Mouse (Mus musculus): ENCODE data around the gene Amph.
"Not testable (repeated sequence)": the region's sequence is repeated elsewhere in the genome, so short reads cannot be mapped to it uniquely, and the experiment has no call there.

Gene Amph

DNA sequence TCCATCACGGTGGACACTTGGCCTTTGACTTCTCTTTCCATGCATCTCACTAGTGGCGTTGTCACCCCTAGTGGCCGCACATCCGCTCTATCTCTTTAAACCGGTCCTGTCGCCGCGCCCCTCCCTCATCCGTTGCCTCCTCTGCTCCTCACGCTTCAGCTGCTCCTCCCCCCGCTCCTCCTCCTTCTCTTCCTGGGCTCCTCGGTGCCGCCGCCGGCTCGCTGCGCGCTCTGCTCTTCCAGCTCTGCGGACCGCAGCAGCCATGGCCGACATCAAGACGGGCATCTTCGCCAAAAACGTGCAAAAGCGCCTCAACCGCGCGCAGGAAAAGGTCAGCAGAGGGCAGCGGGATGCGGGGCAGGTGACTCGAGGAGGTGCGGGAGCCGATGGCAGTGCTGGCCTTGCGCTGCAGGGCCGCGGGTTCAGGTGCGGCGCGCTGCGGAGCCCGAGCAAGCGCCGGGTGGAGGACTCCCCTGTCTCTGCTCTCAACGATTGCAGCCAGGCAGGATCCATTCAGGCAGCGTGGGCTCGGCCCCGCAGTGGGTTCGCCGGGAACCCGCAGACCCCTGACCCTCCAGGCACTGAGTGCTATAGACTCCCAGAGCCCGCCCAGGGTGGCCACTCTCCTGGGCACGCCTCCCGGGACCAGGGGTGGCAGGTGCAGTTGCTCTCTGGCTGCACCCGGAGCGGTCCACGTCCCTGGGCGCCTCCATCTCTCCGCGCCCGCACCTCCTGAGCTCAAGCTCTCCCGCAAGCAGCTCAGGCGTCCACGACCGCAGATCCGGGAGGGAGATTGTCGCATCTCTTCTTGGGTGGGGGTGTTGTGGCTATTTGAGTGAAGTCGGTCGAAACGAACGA lies at the start of gene Amph:
Gene Amph, plus strand, starts transcription at position 35 of the 858 bp plus-strand sequence.
- DNase-seq, result peak; percentile 91

DNA sequence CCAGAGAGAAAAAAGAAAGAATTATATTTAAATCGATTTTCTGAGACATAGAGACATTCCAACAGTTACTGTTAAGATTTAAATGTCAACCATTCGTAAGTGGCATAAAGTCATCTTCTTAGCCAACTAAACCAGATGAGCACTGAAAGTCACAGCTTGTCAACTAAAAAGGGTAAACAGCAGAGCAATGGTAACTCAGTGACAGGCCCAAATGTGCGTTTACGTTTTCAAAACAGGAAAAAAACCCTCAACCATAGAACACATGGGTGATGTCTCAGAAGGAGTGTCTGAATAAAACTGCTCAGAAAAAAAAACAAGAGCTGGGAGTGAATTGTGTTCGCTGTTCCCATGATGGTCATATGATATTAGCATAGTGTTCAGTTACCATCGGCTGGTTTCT lies 44.4 kb upstream of the Amph start:
- no peak for DNase-seq

DNA sequence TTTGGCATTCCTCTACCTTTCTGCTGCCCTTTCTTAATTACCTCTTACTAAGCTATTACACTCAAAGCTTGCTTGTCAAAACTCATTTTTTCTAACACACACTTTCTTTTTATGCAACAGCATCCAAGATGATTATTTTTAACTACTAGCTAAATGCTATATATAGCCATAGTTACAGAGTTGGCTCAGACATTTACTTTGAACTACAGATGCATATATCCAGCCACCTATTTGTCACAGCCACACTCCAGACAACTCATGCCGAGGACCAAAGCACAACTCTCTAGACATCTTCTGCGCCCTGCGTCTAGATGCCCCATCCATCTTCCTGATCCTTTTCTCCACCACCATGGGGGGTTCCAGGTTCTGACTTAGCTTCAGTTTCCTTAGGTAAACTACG lies 33.2 kb upstream of the Amph start:
- DNase-seq, result no peak

DNA sequence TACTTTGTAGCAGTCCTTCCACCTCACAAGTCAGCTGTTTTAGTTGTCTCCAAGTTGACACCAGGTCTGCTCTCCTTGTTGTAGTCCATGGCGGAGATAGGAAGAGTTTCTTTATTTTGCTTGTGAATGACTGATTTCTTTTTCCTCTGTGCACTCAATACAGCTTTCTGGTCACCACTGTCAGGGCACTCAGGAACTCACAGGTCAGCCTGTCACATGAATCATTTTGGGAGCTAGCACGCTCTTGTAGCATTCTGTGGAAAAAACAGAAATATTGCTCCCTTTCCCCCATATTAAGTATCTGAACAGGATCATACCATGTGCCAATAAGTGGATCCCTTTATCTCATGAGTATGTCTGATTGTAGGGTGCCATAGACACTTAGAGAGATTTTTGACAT lies 14.8 kb upstream of the Amph start:
- not testable (repeated sequence) for DNase-seq

DNA sequence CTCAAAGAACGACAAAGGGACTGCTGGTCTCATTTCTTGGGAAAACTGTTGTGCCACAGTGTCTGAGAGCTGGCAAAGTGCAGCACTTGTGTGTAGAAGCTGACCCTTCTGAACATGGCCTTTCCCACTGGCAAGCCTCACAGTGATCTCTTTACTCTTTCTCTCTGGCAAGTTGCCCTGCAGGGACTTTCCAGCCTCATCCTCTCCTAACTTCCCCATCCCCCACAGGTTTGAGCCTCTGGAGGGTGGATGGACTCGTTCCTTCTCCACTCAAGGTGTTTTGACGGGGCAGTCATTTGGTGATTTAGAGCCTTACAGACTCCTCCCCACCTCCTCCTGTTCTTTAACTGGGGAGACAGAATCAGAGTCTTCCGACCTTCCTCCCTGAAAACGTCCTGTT lies 319 bp upstream of the Amph start:
- peak; percentile 45 for DNase-seq

DNA sequence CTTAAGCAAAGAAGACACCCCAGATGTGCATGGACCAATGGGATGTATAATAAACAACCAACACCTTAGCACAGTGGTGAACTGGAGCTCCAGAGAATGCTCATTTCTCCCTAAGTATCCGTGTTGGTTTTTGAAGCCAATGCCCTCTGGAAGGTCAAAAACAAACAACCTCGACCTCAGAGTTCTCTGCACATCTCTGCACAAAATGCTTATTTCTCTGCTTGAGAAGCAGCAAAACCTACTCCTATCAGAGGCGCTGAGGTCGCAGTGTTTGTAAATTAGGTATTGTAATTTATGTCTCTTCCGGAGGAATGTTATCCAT lies 985 bp downstream of the Amph start:
- DNase-seq, result no peak

DNA sequence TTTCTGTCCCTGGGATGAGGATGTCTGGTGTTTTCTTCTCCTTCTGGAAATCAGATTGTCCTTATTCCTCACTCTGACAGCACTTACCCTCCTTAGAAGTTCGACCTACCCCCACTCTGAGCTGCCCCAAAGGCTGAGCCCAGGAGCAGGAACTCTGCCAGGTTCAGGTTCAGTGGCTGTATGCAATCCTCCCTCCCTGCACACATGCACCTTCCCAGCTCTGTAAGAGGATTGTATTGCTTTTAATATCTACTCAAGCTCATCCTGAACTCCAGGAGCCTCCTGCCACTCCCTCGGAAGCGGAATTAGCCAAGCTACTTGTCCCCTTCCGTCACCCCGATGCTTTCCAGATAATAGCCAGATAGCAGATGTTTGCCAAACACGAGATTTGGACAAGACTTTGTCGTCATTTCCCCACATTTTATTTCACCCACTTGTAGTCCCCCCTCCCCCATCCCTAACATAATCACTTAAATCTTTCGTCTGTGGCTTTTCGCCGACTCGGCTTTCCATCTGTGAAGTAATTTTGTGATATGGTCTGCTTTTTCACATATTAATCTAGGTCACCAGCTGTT lies 1.7 kb downstream of the Amph start:
- DNase-seq, result peak; percentile 41

DNA sequence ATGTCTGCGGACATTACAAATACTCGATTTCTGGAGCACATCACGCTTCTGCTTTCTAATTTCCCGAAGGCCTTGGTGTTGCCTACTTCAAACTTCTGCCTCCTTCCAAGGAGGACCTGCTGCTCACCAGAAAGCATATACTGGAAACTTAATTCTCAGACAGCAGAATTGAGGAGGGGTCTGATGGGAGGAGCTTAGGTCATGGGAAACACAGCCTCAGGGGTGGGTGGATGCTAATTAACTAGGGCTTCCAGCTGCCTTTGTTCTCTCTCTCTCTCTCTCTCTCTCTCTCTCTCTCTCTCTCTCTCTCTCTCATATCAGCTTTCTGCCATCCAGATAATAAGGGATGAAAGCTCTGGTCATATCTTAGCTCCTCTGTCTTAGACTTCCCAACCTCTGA lies 5.6 kb downstream of the Amph start:
- DNase-seq, result no peak

DNA sequence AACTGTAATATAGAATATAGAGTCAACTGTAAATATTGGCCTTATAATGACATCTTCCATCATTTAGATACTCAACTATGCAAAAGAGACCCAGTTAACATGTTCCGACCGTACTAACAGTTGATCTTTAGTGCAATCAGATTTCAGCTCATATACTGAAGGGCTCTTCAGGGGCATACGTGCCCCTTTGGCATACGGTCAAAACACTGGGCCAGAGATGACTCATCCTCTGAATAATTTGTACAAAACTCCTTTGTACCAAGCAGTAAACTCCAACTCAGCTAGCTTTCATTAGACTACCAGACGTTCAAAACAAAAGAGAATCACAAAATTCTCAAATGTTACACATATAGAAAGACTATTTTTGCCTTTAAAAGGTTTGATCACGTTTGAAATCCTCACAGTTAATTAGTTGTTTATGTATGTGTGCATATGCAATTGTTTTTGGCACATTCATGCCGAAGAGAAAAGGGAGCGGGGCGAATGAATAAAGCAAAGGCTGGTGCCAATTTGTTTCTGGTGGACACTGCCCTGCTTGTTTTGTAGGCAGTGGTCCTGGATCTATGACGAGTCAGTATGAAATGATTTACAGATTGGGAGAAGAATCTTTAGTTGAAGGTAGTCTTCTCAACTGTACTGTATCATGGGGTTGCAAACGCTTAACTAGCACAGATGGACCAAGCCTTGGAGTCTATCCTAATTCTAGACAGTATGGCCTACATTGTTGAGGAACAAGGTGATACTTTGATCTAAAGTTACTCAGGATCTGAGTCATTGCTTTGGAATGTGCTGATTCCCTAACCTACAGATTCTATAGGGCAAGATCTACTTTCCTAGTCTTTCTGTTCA lies 8.3 kb downstream of the Amph start:
- no peak for DNase-seq

DNA sequence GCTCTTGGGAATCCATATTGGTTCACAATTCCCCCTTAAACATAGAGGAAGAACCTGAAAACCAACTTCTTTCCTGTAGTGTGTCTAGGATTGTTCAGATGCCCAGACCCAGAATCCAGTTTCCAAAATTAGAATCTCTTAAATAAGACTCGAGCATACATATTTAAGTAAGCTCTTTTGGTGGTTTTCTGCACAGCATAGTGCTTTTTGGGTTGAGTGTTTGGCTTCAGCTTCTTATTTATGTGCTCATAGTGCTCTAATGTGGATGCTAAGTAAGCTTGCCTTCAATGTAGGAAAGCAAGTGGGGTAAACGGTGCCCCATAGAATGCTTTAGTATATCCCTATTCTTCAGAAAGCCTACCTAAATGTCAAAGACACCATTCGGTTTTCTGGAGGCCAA lies 9.0 kb downstream of the Amph start:
- no peak for DNase-seq

DNA sequence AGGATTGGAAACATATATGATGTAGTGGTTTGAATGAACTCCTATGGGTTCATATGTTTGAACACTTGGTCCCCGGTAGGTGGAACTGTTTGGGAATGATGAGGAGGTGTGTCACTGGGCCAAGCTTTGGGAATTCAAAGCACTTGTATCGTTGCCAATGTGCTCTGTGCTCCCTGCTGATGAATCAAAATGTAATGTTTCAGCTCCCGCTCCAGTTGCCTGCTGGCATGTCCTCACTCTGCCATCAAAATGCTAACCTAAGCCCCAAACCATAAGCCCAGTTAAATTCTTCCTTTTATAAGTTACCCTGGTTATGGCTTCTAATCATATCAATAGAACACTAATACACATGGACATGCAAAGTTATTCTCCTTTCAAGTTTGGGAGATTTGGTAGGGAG lies 24.6 kb downstream of the Amph start:
- no peak for DNase-seq

DNA sequence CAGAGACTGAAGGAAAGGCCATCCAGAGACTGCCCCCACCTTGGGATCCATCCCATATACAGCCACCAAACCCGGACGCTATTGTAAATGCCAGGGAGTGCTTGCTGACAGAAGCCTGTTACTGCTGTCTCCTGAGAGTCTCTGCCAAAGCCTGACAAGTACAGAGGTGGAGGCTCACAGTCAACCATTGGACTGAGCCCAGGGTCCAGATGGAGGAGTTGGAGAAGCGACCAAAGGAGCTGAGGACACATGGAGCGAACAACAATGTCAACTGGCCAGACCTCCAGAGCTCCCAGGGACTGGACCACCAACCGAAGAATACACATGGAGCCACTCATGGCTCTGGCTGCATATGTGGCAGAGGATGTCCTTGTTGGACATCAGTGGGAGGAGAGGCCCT lies 26.3 kb downstream of the Amph start:
- DNase-seq, result peak; percentile 35

DNA sequence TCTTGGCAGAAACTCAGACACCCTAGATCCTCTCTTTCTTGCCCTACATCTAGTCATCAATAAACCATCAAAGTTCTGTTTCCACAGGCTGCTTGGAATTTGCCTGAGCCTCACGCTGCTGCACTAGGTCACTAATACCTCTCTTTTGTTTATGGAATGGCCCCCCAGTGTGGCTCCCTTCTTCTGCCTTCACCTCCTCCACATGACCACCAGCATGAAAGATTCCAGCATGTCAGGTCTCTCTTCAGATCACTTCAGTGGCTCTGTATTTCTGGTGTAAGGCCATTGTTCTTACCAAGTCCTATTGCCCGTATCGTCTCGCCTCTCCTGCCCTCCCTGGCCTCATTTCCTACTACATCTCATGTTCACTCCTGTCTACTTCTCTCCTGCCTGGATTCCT lies 39.3 kb downstream of the Amph start:
- DNase-seq, result no peak

DNA sequence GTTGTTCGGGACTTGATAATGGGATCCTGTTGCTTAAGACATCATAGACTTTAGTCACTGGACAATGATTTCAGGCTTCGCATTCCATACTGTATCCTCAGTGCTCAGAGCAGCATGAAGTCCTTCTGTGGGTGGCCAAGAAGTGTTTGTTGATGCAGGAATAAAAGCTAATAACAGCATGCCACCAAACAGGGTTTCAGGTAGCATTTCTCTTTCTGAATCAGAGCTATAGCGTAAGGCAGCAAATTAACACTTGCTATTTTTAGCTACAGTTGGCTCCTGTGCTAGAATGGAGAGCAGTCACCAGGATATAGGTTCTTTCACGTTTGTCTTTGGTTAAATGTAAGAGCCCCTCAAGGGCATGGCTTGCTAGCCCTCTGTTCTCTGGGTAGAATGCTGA lies 40.3 kb downstream of the Amph start:
- no peak for DNase-seq

DNA sequence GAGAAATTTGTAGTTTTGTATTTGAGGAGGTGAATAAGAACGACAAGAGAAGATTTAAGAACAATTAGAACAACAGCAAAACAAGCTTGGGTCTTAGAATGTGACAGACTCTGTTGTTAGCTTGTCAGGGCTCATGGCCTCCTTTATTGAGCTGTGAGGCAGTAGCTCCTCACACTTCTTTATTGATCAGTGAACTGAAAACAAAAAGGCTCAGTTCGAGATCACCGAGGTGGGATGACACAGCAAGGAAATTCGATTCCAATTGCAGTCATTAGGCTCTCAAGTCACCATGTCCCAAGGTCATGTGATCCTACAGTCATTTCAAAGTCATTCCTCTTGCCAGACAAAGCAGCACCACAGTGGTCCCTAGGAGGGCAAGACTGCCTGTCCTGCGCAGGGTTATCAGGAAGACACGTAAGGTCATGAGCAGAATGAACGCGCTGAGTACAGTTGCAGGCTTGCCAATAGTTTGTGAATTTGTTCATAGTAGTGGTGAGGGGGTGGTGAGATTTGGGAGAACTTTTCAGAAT lies 41.2 kb downstream of the Amph start:
- DNase-seq, result no peak

DNA sequence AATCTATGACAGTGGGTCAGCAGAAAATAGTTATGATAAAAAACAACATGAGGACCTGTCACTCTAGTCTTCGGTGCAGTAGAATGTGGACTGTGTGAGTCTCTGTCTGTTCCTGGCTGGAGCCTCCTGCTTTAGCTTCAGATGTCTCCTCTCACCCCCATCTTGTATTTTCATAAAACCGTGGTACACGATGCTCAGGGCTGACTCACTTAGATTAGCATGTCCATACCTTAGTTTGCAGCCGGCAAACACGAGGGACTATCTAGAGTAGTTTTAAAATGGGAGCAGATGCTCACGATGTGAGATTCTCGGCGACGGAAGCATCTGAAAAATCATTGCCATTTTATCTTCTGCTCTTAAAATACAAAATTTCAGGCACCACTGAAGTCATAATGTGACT lies 54.5 kb downstream of the Amph start:
- no peak for DNase-seq

DNA sequence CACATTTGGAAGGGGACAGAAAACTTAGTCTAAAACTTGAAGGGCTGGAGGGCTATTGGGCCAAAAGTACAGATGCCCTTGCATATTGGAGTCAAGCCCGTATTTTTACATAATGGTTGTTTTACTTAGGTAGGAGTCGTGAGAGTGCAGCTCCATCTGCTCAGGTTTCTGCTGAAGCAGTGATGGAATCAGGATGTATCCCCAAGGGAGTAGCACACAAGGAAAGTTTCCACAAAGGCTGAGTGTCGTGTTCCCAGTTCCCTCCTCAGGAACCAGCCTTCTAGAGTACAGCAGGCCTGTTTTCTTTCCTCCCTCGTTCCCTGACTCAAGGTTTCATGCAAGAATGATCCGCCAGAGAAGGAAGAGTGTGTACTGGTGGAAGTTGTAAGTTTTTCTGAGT lies 56.4 kb downstream of the Amph start:
- DNase-seq, result no peak

DNA sequence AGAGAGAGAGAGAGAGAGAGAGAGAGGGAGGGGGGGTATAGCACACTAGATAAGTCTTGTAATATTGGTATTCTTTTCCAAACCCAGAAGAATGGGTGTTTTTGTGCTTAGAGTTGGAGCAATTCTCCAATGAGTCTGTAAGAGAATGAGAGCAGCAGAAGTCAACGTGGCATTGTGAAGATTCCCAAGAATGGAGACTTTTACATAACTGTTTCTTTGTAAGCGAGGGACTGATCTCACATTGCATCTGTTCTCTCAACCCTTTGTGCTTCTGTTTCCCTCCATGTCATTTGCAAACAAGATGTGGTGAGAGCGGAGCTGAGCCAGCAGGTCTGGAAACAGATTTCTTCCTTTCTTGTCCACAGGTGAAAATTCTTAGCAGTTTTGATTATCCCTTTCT lies 60.4 kb downstream of the Amph start:
- DNase-seq, result no peak

DNA sequence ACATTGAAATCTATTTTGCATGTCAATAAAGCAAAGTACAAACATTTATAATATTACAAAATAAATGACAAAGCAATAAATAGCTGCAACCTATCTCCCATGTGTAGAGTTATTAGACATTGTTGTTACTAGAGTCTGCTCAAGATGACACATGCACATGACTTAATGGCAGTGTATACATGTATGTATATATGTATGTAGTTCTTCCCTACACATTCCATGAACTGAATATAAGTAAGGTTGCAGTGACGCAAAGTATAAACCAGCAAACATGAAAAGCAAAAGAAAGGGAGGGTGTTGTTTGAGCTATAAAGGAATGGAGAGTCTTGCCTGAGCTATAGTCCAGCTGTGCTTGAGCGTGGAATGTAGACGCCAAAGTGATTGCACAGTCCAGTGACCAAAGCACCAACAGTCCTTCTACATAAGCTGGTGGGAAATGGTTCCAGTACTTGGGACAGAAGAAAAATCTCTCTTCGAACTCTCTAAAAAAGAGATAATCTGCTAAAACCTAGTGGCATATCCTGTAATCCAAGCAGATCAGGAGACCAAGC lies 66.9 kb downstream of the Amph start:
- DNase-seq, result no peak

DNA sequence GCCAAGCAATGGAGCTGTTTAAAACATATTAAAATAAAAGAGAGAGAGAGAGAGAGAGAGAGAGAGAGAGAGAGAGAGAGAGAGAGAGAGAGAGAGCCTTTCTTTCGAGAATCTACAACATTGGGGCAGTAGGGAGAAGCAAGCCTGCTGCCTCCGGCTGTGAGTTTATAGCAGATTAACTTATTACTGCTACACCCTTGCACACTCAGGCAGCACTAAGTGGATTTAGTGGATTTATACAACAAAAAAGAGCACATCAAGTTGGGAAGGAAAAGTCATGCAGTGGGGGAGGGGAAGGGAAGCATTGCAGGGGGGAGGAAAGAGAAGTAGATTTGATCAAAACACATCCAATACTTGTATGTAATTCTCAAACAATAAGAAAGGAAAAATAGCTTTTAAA lies 73.5 kb downstream of the Amph start:
- no peak for DNase-seq

DNA sequence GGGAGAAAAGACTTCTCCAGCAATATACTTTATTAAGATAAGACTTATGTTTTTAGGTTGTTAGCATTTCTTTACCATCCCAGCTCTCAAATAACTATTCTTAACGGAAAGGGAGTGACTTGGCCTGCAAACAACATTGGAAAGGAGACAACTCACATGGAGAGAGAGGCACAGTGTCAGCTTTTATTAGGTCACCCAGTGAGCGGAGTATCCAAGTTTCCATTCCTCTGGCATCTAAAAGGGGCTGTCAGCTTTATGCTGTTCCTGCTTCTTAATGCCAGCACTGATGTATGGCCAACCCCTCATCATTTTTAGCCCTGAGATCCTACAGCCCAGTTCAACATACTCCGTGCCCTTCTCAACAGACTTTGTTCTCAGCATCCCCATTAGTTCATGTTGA lies 74.3 kb downstream of the Amph start:
- DNase-seq, result peak; percentile 67

DNA sequence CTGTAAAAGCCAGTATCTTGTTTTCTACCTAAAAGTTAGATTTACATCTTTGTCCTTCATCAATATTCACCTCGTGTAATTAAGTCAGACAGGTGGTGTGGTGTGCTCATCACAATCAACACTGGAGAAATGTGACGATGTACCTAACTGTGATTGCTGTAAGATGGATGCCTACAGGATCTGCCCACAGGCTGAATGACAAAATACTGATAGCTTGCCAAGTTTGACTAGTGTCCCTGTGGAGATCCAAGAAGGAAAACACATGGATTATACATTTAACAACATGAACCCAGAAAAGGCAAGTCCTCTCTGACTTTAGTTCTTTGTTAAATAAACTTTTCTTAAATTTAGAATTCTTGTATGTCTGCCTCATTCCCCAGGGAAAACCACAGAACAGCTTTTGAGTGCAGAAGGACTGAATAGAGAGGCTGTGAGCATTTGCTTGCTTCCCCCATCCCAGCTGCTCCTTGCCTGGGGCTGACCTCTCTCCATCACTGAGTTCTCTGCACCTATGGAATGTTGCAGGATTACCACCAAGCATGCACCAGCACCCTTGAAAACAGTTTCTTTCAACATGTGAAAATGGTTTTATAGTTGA lies 77.2 kb downstream of the Amph start:
- no peak for DNase-seq

DNA sequence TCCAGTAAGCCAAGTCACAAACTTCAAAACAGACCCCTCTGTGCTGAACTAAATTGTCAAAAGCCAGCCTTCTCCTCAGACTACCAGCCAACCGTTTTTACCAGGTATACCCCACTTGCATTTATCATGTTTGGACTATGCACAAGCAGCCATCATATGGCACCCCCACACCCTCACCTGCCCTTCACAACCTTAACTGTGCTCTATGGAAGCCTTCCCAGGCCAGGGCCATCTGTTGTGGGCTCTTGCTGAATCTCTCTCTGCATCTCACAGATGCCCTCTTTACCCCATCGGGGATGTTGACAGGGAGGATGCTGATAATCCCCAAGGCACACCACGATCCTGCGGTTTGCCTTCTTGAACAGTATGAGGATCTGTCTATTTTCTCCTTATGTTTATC lies 77.9 kb downstream of the Amph start:
- DNase-seq, result peak; percentile 64

Measured in cerebellum, adult 11 months (tissue).